Mouse (Mus musculus): Measurements from ENCODE around the gene Ibsp. TPM values are rescaled to one million over a fixed set of nuclear protein-coding genes. Genes with fewer than 3 reads are reported as not detected.

Gene Ibsp
- 0.06 TPM in 1 of 2 replicates, not detected in the other for polyA plus RNA-seq (2015; fragmentation: Nextera tagmentation; extraction: Ambion mirVana)

GRCm38 (mm10) chr5:104298994-104299393 lies at the start of gene Ibsp:
Ibsp (plus strand) TSS chr5:104299171.
- no peak within 1 kb of the TSS for H3K4me2 ChIP-seq

GRCm38 (mm10) chr5:104251811-104252210 lies 47.2 kb upstream of the Ibsp start:
- no peaks in the 10 kb centered on the region for H3K9me3 ChIP-seq (replicated peaks)
- H3K4me3 ChIP-seq (replicated peaks): no peak overlapping the region
- no peak for ATAC-seq (ENCODE audit: insufficient read depth)
- WGBS (ENCODE audit: insufficient replicate concordance): 49% methylated on average over 5 of the region's 5 CpGs
- H3K4me1 ChIP-seq (replicated peaks): no peaks in the 10 kb centered on the region
- no peak overlapping the region for H3K27ac ChIP-seq (replicated peaks)
- no peaks in the 10 kb centered on the region for H3K27me3 ChIP-seq
- H3K9ac ChIP-seq: no peak overlapping the region
- no peak overlapping the region for H3K4me2 ChIP-seq
- no peaks in the 10 kb centered on the region for H3K36me3 ChIP-seq (replicated peaks)

More at GRCm38 (mm10) chr5:104298994-104299393, at the start of gene Ibsp:
- ATAC-seq (ENCODE audit: insufficient read depth): no peak
- no peaks in the 10 kb centered on the region for H3K9me3 ChIP-seq (replicated peaks)
- no peaks in the 10 kb centered on the region for H3K27me3 ChIP-seq
- WGBS (ENCODE audit: insufficient replicate concordance): 61% methylated on average over 6 of the region's 6 CpGs
- H3K36me3 ChIP-seq (replicated peaks): no peaks in the 10 kb centered on the region
- H3K4me1 ChIP-seq (replicated peaks): no peaks in the 10 kb centered on the region
- no peak within 1 kb of the TSS for H3K9ac ChIP-seq
- H3K27ac ChIP-seq (replicated peaks): no peak within 1 kb of the TSS
- H3K4me3 ChIP-seq (replicated peaks): no peak within 1 kb of the TSS

GRCm38 (mm10) chr5:104256585-104256984 lies 42.4 kb upstream of the Ibsp start:
- H3K4me2 ChIP-seq: no peak overlapping the region
- H3K4me3 ChIP-seq (replicated peaks): no peak overlapping the region
- H3K27ac ChIP-seq (replicated peaks): no peak overlapping the region
- no peaks in the 10 kb centered on the region for H3K36me3 ChIP-seq (replicated peaks)
- 33% methylated on average over 3 of the region's 3 CpGs for WGBS (ENCODE audit: insufficient replicate concordance)
- no peak for ATAC-seq (ENCODE audit: insufficient read depth)
- H3K4me1 ChIP-seq (replicated peaks): no peaks in the 10 kb centered on the region
- no peak overlapping the region for H3K9ac ChIP-seq
- no peaks in the 10 kb centered on the region for H3K27me3 ChIP-seq
- no peaks in the 10 kb centered on the region for H3K9me3 ChIP-seq (replicated peaks)

GRCm38 (mm10) chr5:104261908-104262461 lies 37.0 kb upstream of the Ibsp start:
- no peak for ATAC-seq (ENCODE audit: insufficient read depth)

GRCm38 (mm10) chr5:104263014-104263776 lies 35.8 kb upstream of the Ibsp start:
- ATAC-seq (ENCODE audit: insufficient read depth): no peak
- Histone ChIP-seq H3K4me3 (replicated peaks) (no peak overlapping the region), H3K27me3 (no peaks in the 10 kb centered on the region), H3K4me2 (no peak overlapping the region), H3K27ac (replicated peaks) (no peak overlapping the region), H3K36me3 (replicated peaks) (no peaks in the 10 kb centered on the region), H3K9ac (no peak overlapping the region), H3K9me3 (replicated peaks) (no peaks in the 10 kb centered on the region), H3K4me1 (replicated peaks) (no peaks in the 10 kb centered on the region)
- WGBS (ENCODE audit: insufficient replicate concordance): 64% methylated on average over 13 of the region's 13 CpGs

More at GRCm38 (mm10) chr5:104261908-104262461, 37.0 kb upstream of the Ibsp start:
- WGBS (ENCODE audit: insufficient replicate concordance): 57% methylated on average over 4 of the region's 4 CpGs
- no peaks in the 10 kb centered on the region for H3K4me1 ChIP-seq (replicated peaks)
- no peaks in the 10 kb centered on the region for H3K36me3 ChIP-seq (replicated peaks)
- H3K4me3 ChIP-seq (replicated peaks): no peak overlapping the region
- no peaks in the 10 kb centered on the region for H3K9me3 ChIP-seq (replicated peaks)
- no peak overlapping the region for H3K9ac ChIP-seq
- H3K27me3 ChIP-seq: no peaks in the 10 kb centered on the region
- H3K27ac ChIP-seq (replicated peaks): no peak overlapping the region
- H3K4me2 ChIP-seq: no peak overlapping the region

- Histone ChIP-seq H3K9me3 (replicated peaks) (no peaks in the 10 kb centered on the region), H3K27ac (replicated peaks) (no peak overlapping the region), H3K9ac (no peak overlapping the region), H3K27me3 (no peaks in the 10 kb centered on the region), H3K4me1 (replicated peaks) (no peaks in the 10 kb centered on the region), H3K4me2 (no peak overlapping the region), H3K36me3 (replicated peaks) (no peaks in the 10 kb centered on the region), H3K4me3 (replicated peaks) (no peak overlapping the region)
- 64% methylated on average over 6 of the region's 6 CpGs for WGBS (ENCODE audit: insufficient replicate concordance)
- no peak for ATAC-seq (ENCODE audit: insufficient read depth)
These were observed 4.8 kb upstream of the Ibsp start for GRCm38 (mm10) chr5:104294201-104294600.

GRCm38 (mm10) chr5:104314073-104314472 lies 15.1 kb downstream of the Ibsp start:
- Histone ChIP-seq H3K36me3 (replicated peaks) (no peaks in the 10 kb centered on the region), H3K27ac (replicated peaks) (no peak overlapping the region), H3K9me3 (replicated peaks) (no peaks in the 10 kb centered on the region), H3K4me3 (replicated peaks) (no peak overlapping the region), H3K27me3 (no peaks in the 10 kb centered on the region), H3K4me2 (no peak overlapping the region), H3K4me1 (replicated peaks) (no peaks in the 10 kb centered on the region), H3K9ac (no peak overlapping the region)
- WGBS (ENCODE audit: insufficient replicate concordance): 38% methylated on average over 1 of the region's 1 CpGs
- no peak for ATAC-seq (ENCODE audit: insufficient read depth)

GRCm38 (mm10) chr5:104325029-104325428 lies 26.1 kb downstream of the Ibsp start, which contains the start of gene Mepe:
Mepe (plus strand) TSS chr5:104325329.
- H3K4me3 ChIP-seq (replicated peaks): no peak within 1 kb of the TSS
- H3K9me3 ChIP-seq (replicated peaks): no peaks in the 10 kb centered on the region
- no peaks in the 10 kb centered on the region for H3K27me3 ChIP-seq
- H3K27ac ChIP-seq (replicated peaks): no peak within 1 kb of the TSS
- WGBS (ENCODE audit: insufficient replicate concordance): 65% methylated on average over 6 of the region's 6 CpGs
- H3K4me2 ChIP-seq: no peak within 1 kb of the TSS
- ATAC-seq (ENCODE audit: insufficient read depth): no peak
- no peaks in the 10 kb centered on the region for H3K4me1 ChIP-seq (replicated peaks)
- H3K36me3 ChIP-seq (replicated peaks): no peaks in the 10 kb centered on the region
- H3K9ac ChIP-seq: no peak within 1 kb of the TSS

GRCm38 (mm10) chr5:104326884-104327283 lies 27.9 kb downstream of the Ibsp start:
- Histone ChIP-seq H3K4me1 (replicated peaks) (no peaks in the 10 kb centered on the region), H3K9ac (no peak overlapping the region), H3K27ac (replicated peaks) (no peak overlapping the region), H3K9me3 (replicated peaks) (no peaks in the 10 kb centered on the region), H3K4me3 (replicated peaks) (no peak overlapping the region), H3K4me2 (no peak overlapping the region), H3K27me3 (no peaks in the 10 kb centered on the region), H3K36me3 (replicated peaks) (no peaks in the 10 kb centered on the region)
- no peak for ATAC-seq (ENCODE audit: insufficient read depth)
- 53% methylated on average over 4 of the region's 4 CpGs for WGBS (ENCODE audit: insufficient replicate concordance)

GRCm38 (mm10) chr5:104327389-104327788 lies 28.4 kb downstream of the Ibsp start:
- 49% methylated on average over 8 of the region's 8 CpGs for WGBS (ENCODE audit: insufficient replicate concordance)
- Histone ChIP-seq H3K4me2 (no peak overlapping the region), H3K9me3 (replicated peaks) (no peaks in the 10 kb centered on the region), H3K27ac (replicated peaks) (no peak overlapping the region), H3K27me3 (no peaks in the 10 kb centered on the region), H3K9ac (no peak overlapping the region), H3K36me3 (replicated peaks) (no peaks in the 10 kb centered on the region), H3K4me3 (replicated peaks) (no peak overlapping the region), H3K4me1 (replicated peaks) (no peaks in the 10 kb centered on the region)
- ATAC-seq (ENCODE audit: insufficient read depth): no peak

GRCm38 (mm10) chr5:104327876-104328275 lies 28.9 kb downstream of the Ibsp start:
- Histone ChIP-seq H3K9me3 (replicated peaks) (no peaks in the 10 kb centered on the region), H3K27ac (replicated peaks) (no peak overlapping the region), H3K27me3 (no peaks in the 10 kb centered on the region), H3K4me2 (no peak overlapping the region), H3K36me3 (replicated peaks) (no peaks in the 10 kb centered on the region), H3K9ac (no peak overlapping the region), H3K4me1 (replicated peaks) (no peaks in the 10 kb centered on the region; the same call in 1 of the 2 replicates), H3K4me3 (replicated peaks) (no peak overlapping the region)
- ATAC-seq (ENCODE audit: insufficient read depth): no peak
